Mouse (Mus musculus) small intestine, adult 2 months (tissue): ENCODE results near the gene Pla2g6. TPM values are rescaled to one million over a fixed set of nuclear protein-coding genes. Genes with fewer than 3 reads are reported as not detected.

ENCODE experiments used
- H3K27ac ChIP-seq: fragments of 200-500 bp; 2 replicates; pipeline ENCODE4 v1.5.1; 2012; ENCODE audit warnings: low read depth, low read length, control low read depth, inconsistent platforms; ENCODE audit not compliant: insufficient read depth
- H3K27me3 ChIP-seq: fragments of 200-500 bp; 2 replicates; pipeline ENCODE4 v1.6.1; 2012; ENCODE audit warnings: mild to moderate bottlenecking, moderate library complexity, low read length, inconsistent platforms; ENCODE audit not compliant: control insufficient read depth, insufficient read depth
- H3K36me3 ChIP-seq: fragments of 200-500 bp; 2 replicates; pipeline ENCODE4 v1.6.1; 2012; ENCODE audit warnings: mild to moderate bottlenecking, low read length, control low read depth, inconsistent platforms; ENCODE audit not compliant: control insufficient read depth, insufficient read depth
- H3K4me1 ChIP-seq: fragments of 200-500 bp; 2 replicates; pipeline ENCODE4 v1.6.1; 2012; ENCODE audit warnings: low read length, inconsistent platforms, mixed read lengths; ENCODE audit not compliant: control insufficient read depth, insufficient read depth, insufficient read length
- H3K4me3 ChIP-seq: fragments of 200-500 bp; 2 replicates; pipeline ENCODE4 v1.5.1; 2012; ENCODE audit warnings: low read depth, mild to moderate bottlenecking, control low read depth, inconsistent platforms, low read length, moderate library complexity
- CTCF ChIP-seq: fragments of 200-500 bp; IDR thresholded peaks from 2 replicates; pipeline ENCODE4 v1.5.1; 2012; ENCODE audit warnings: low read depth, mild to moderate bottlenecking, control low read depth, inconsistent platforms, low read length, moderate library complexity, mixed read lengths; ENCODE audit not compliant: insufficient replicate concordance, insufficient read length; ENCODE audit errors: extremely low read depth
- POLR2A ChIP-seq: fragments of 200-500 bp; IDR thresholded peaks from 2 replicates; pipeline ENCODE4 v1.6.1; 2012; ENCODE audit warnings: low read depth, mild to moderate bottlenecking, control low read depth, inconsistent platforms, low read length, moderate library complexity
- WGBS: fragments of 180-500 bp; shearing (Covaris S2); methylation state at CpG from one replicate; pipeline ENCODE4 v1.1.7; 2018; 5-methylcytosine and 5-hydroxymethylcytosine counted together
- polyA plus RNA-seq: library from polyadenylated mRNA; depleted of rRNA; stranded (reverse); fragments of >200 nt; gene quantifications from 2 replicates; pipeline ENCODE4 v1.2.3, GENCODE M21; 2012; rRNA removed

Pla2g6 gene
- polyA plus RNA-seq, 1 experiment: 40.2 TPM

- WGBS: 84% methylated on average over 6 of the region's 6 CpGs
- no peak for TF ChIP-seq CTCF
- no peak for TF ChIP-seq POLR2A
- Histone ChIP-seq H3K4me3 (no peak overlapping the region), H3K27me3 (no peaks in the 10 kb centered on the region), H3K36me3 (peaks cover 32% of the 10 kb centered on the region), H3K4me1 (peaks cover 9% of the 10 kb centered on the region), H3K27ac (no peak overlapping the region)
Observed at GRCm38 (mm10) chr15:79238036-79238435, 90.2 kb downstream of the Pla2g6 start.

Other genes with a start within 250 kb of the Pla2g6 start
- gene Micall1, start 219.5 kb downstream of the Pla2g6 start, polyA plus RNA-seq: 18.8 and 23.8 TPM in 2 replicates
- gene Polr2f, start 187.4 kb downstream of the Pla2g6 start, polyA plus RNA-seq: 18.3 and 32.2 TPM in 2 replicates
- 0.56 and 1.2 TPM in 2 replicates for gene 1700088E04Rik, start 187.1 kb downstream of the Pla2g6 start, polyA plus RNA-seq
- gene Sox10, start 163.2 kb downstream of the Pla2g6 start, polyA plus RNA-seq: 2.5 and 2.7 TPM in 2 replicates
- 20.8 and 27.9 TPM in 2 replicates for gene Pick1, start 99.2 kb downstream of the Pla2g6 start, polyA plus RNA-seq
- gene Gm49486, start 99.0 kb downstream of the Pla2g6 start, polyA plus RNA-seq: 0.05 and 0.08 TPM in 2 replicates
- 0.75 and 2.6 TPM in 2 replicates for gene Slc16a8, start 73.6 kb downstream of the Pla2g6 start, polyA plus RNA-seq
- gene Baiap2l2, start 42.9 kb downstream of the Pla2g6 start, polyA plus RNA-seq: 139 and 542 TPM in 2 replicates
- gene Maff, start 18.2 kb upstream of the Pla2g6 start, polyA plus RNA-seq: 9.4 and 28.5 TPM in 2 replicates
- 80.3 and 168 TPM in 2 replicates for gene Tmem184b, start 75.2 kb upstream of the Pla2g6 start, polyA plus RNA-seq
- gene Csnk1e, start 127.2 kb upstream of the Pla2g6 start, polyA plus RNA-seq: 14.7 and 25.9 TPM in 2 replicates
- gene Kcnj4, start 176.9 kb upstream of the Pla2g6 start, polyA plus RNA-seq: not detected in 2 replicates
- gene Kdelr3, start 188.0 kb upstream of the Pla2g6 start, polyA plus RNA-seq: 9.0 and 10.5 TPM in 2 replicates
- gene Ddx17, start 218.4 kb upstream of the Pla2g6 start, polyA plus RNA-seq: 66.0 and 108 TPM in 2 replicates